9 mouse cellular contexts compared by ENCODE assay signal in genomic region chr15:63616506-63617208, GRCm38 (mm10).
DNase-seq lines count a peak whose midpoint lies in the region; ATAC-seq lines count a peak whose summit lies in the region.
"Had no signal": no experiment of that assay in that cellular context is flagged by ENCODE, and none has a peak within 500 bp of the region (broad histone marks: within the 10 kb centered on the region; RNA-seq: fewer than 3 reads in every experiment).

No protein-coding gene starts in this region.

- peaks cover 5 to 9% of the 10 kb centered on the region in 2 experiments for H3K4me1 ChIP-seq in heart, embryonic 14.5 days (ENCODE audit: control insufficient read depth in 2 of 2, insufficient read depth in 2 of 2, low read length in 2 of 2)

- ATAC-seq in heart, embryonic 14.5 days (ENCODE audit: insufficient number of reproducible peaks, insufficient read depth, low FRiP score, low read depth), result no peak
- ATAC-seq: intestine, postnatal 0 days had no signal

- peak overlapping the region; percentile 29 for H3K4me2 ChIP-seq in heart, embryonic 14.5 days (ENCODE audit: low read length)

- WGBS in heart, embryonic 14.5 days, result 20% methylated on average over 8 of the region's 8 CpGs

- no peaks in the 10 kb centered on the region for H3K27me3 ChIP-seq in heart, embryonic 14.5 days (ENCODE audit: control insufficient read depth, insufficient read depth, low read length)

- H3K27ac ChIP-seq in heart, embryonic 14.5 days (replicated peaks in 1 of 2; ENCODE audit: control insufficient read depth in 1 of 2, insufficient read depth in 1 of 2, low read depth in 2 of 2, low read length in 2 of 2), result peak overlapping the region; percentile 32 to 44; a peak in 3 of 4 replicates

- H3K9me3 ChIP-seq in heart, embryonic 14.5 days (ENCODE audit: control insufficient read depth, low read length), result no peaks in the 10 kb centered on the region

- intact Hi-C loops in heart, postnatal 36 days (cut with DNase I), result no loop called here
- intact Hi-C loops in gastrocnemius, postnatal 36 days (cut with DNase I), result no loop called here

- no peak overlapping the region for H3K4me3 ChIP-seq in heart, embryonic 14.5 days (ENCODE audit: control insufficient read depth in 1 of 2, insufficient read depth in 1 of 2, low read depth in 1 of 2, low read length in 2 of 2)

- H3K36me3 ChIP-seq in heart, embryonic 14.5 days (ENCODE audit: control insufficient read depth, insufficient read depth, low read length), result no peaks in the 10 kb centered on the region

- no peak overlapping the region; the same call in 1 of the 2 replicates for H3K9ac ChIP-seq in heart, embryonic 14.5 days (ENCODE audit: low read length)

- DNase-seq in heart, postnatal 36 days, result no peak
- DNase-seq in thymus, postnatal 0 days (ENCODE audit: low spot score), result peak; percentile 47
- DNase-seq in thymus, adult 18-20 months, result no peak
- peak; percentile 6 for DNase-seq in heart, postnatal 4 days
- DNase-seq in telencephalon, adult 2 months (ENCODE audit: low read depth, low spot score), result peak; percentile 11
- no peak for DNase-seq in kidney, adult 18-20 months
- DNase-seq in gastrocnemius, postnatal 36 days, result no peak

Comparison
In these comparisons a context has a peak if more than half of its experiments do, and no peak if none do; other contexts are left out.
1. DNase-seq: peak in thymus, postnatal 0 days (single experiment), heart, postnatal 4 days (single experiment) and telencephalon, adult 2 months (single experiment); none in heart, postnatal 36 days (0 of 2), thymus, adult 18-20 months (0 of 2), kidney, adult 18-20 months (single experiment) and gastrocnemius, postnatal 36 days (0 of 2).